Comparison of ENCODE assay signal across 13 mouse cellular contexts in the genomic region with DNA sequence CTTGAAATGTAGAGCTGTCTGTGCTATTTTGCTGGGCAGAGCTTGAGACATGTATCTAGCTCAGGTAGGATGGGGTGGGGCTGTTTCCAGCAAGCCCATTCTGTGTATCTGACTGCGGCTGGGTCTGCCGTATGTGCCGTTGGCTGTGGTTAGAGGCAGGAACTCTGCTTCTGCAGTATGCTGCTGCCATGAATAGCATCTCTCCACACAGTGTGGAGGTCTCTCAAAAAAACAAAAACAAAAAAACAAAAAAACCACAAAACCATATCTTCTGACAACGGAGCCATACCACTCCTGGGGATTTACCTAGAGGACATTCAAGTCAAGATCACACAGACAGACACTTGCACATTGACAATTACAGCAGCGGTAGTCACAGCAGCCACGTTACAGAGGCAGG.
DNase-seq lines count a peak whose midpoint lies in the region; ATAC-seq and TF ChIP-seq lines count a peak whose summit lies in the region.
"Had no signal": no experiment of that assay in that cellular context is flagged by ENCODE, and none has a peak within 500 bp of the region (broad histone marks: within the 10 kb centered on the region; RNA-seq: fewer than 3 reads in every experiment).

No protein-coding gene starts in this region.

- H3K36me3 ChIP-seq in hindbrain, embryonic 14.5 days (replicated peaks; ENCODE audit: control insufficient read depth, insufficient read depth), result no peaks in the 10 kb centered on the region
- 0 out of 2 replicates have a peak, but pooled peaks cover 6% of the 10 kb centered on the region for H3K36me3 ChIP-seq in hindbrain, embryonic 12.5 days
- H3K36me3 ChIP-seq in CH12.LX (replicated peaks in 1 of 2; ENCODE audit: control insufficient read depth in 1 of 2, insufficient read depth in 1 of 2, low read length in 1 of 2), result peaks cover 5 to 76% of the 10 kb centered on the region in 2 experiments

- no peak overlapping the region for H3K27ac ChIP-seq in hindbrain, embryonic 14.5 days
- H3K27ac ChIP-seq in hindbrain, embryonic 12.5 days, result no peak overlapping the region
- H3K27ac ChIP-seq in CH12.LX (ENCODE audit: insufficient read depth, low read depth), result no peak overlapping the region
- no peak overlapping the region for H3K27ac ChIP-seq in left cerebral cortex, adult 2 months

- H3K9ac ChIP-seq in hindbrain, embryonic 14.5 days, result 0 out of 2 replicates have a peak overlapping the region, but pooled peaks have one; percentile 2
- H3K9ac ChIP-seq in hindbrain, embryonic 12.5 days, result no peak overlapping the region
- no peak overlapping the region for H3K9ac ChIP-seq in CH12.LX (ENCODE audit: insufficient read depth, low read depth)

- H3K4me2 ChIP-seq in hindbrain, embryonic 14.5 days (replicated peaks), result no peak overlapping the region
- H3K4me2 ChIP-seq in hindbrain, embryonic 12.5 days (replicated peaks), result no peak overlapping the region
- H3K4me2 ChIP-seq in CH12.LX (ENCODE audit: insufficient read depth, low read depth, poor library complexity, severe bottlenecking), result no peak overlapping the region

- 74% methylated on average over 6 of the region's 6 CpGs for WGBS in hindbrain, embryonic 14.5 days
- WGBS in hindbrain, embryonic 12.5 days, result 84% methylated on average over 6 of the region's 6 CpGs

- H3K4me3 ChIP-seq in hindbrain, embryonic 14.5 days (replicated peaks; ENCODE audit: low read length), result no peak overlapping the region
- H3K4me3 ChIP-seq in hindbrain, embryonic 12.5 days, result no peak overlapping the region
- no peak overlapping the region for H3K4me3 ChIP-seq in CH12.LX (replicated peaks in 1 of 3; ENCODE audit: low read depth in 2 of 3, low read length in 2 of 3, poor library complexity in 1 of 3)
- no peak overlapping the region for H3K4me3 ChIP-seq in left cerebral cortex, adult 2 months
- H3K4me3 ChIP-seq: forebrain, embryonic 10.5 days had no signal

- no peaks in the 10 kb centered on the region for H3K79me2 ChIP-seq in CH12.LX (replicated peaks; ENCODE audit: control insufficient read depth, extremely low read depth, insufficient read depth, poor library complexity, severe bottlenecking)

- no peaks in the 10 kb centered on the region for H3K27me3 ChIP-seq in hindbrain, embryonic 14.5 days (ENCODE audit: control insufficient read depth, insufficient read depth, low read length)
- H3K27me3 ChIP-seq in hindbrain, embryonic 12.5 days, result no peaks in the 10 kb centered on the region
- no peaks in the 10 kb centered on the region for H3K27me3 ChIP-seq in CH12.LX (replicated peaks)

- H3K4me1 ChIP-seq in hindbrain, embryonic 14.5 days (replicated peaks; ENCODE audit: control insufficient read depth, insufficient read depth, low read length), result peaks cover 53% of the 10 kb centered on the region
- peaks cover 64% of the 10 kb centered on the region for H3K4me1 ChIP-seq in hindbrain, embryonic 12.5 days
- H3K4me1 ChIP-seq in CH12.LX (ENCODE audit: control insufficient read depth in 1 of 2, insufficient read depth in 2 of 2), result peaks cover 0 to 28% of the 10 kb centered on the region in 2 experiments; a peak in 2 of 4 replicates

- DNase-seq in hindbrain, embryonic 14.5 days (ENCODE audit: low spot score), result no peak
- DNase-seq in CH12.LX (ENCODE audit: extremely low read depth), result peak; percentile 8
- peak; percentile 62 to 64 for DNase-seq in thymus, postnatal 10 days (ENCODE audit: low spot score in 2 of 2)
- DNase-seq in adrenal gland, postnatal 4 days (ENCODE audit: low spot score in 2 of 2), result no peak
- DNase-seq in left cerebral cortex, postnatal 4 days, result no peak
- DNase-seq in left cerebral cortex, adult 2 months (ENCODE audit: extremely low spot score in 1 of 2, low spot score in 2 of 2), result no peak
- DNase-seq: adrenal gland, postnatal 25 days; kidney, adult 11 months; kidney, postnatal 4 days had no signal

- in situ Hi-C loops in CH12.LX (cut with MboI; ENCODE audit: low pct_ligation_motif_present, low pct_unique_long_range_greater_than_20kb, low sequenced_read_pairs), result no loop called here

- no peak for TF ChIP-seq CTCF in CH12.LX (conservative IDR thresholded peaks at IDR 0.05 in 1 of 2, IDR thresholded peaks at IDR 0.05 in 1 of 2; ENCODE audit: low read depth in 2 of 2, low read length in 2 of 2)
- no peak for TF ChIP-seq CTCF in left cerebral cortex, adult 2 months (IDR thresholded peaks at IDR 0.05)

- no peak for TF ChIP-seq POLR2A in CH12.LX (IDR thresholded peaks at IDR 0.05; ENCODE audit: low read depth, low read length)

- dilution Hi-C loops in CH12.LX (cut with MboI; ENCODE audit: extremely low pct_ligation_motif_present, extremely low pct_unique_long_range_greater_than_20kb, low sequenced_read_pairs), result no loop called here

- TF ChIP-seq EP300 in CH12.LX (IDR thresholded peaks at IDR 0.05; ENCODE audit: low read length), result no peak

- intact Hi-C loops in left cerebral cortex, postnatal 4 days (cut with DNase I), result no loop called here
- intact Hi-C loops in left cerebral cortex, adult 2 months (cut with DNase I), result no loop called here

- no peaks in the 10 kb centered on the region for H3K9me3 ChIP-seq in hindbrain, embryonic 14.5 days (ENCODE audit: control insufficient read depth, low read length)
- H3K9me3 ChIP-seq in hindbrain, embryonic 12.5 days (replicated peaks), result no peaks in the 10 kb centered on the region
- no peaks in the 10 kb centered on the region for H3K9me3 ChIP-seq in CH12.LX (replicated peaks; ENCODE audit: low read length)
- H3K9me3 ChIP-seq: forebrain, embryonic 10.5 days had no signal

- ATAC-seq in hindbrain, embryonic 14.5 days (ENCODE audit: low FRiP score), result no peak
- ATAC-seq in hindbrain, embryonic 12.5 days (ENCODE audit: low FRiP score), result no peak
- ATAC-seq in megakaryocyte, adult 5-6 weeks (ENCODE audit: poor library complexity, severe bottlenecking), result peak; percentile 46
- ATAC-seq: midbrain, embryonic 16.5 days had no signal

- no peak for TF ChIP-seq RAD21 in CH12.LX (IDR thresholded peaks at IDR 0.05; ENCODE audit: low read depth, low read length)

TF ChIP-seq in CH12.LX, 34 proteins besides CTCF, POLR2A, EP300 and RAD21:
- TF ChIP-seq MEF2A (IDR thresholded peaks at IDR 0.05; ENCODE audit: borderline replicate concordance, low read depth, low read length), result no peak
- TF ChIP-seq E2F4 (IDR thresholded peaks at IDR 0.05; ENCODE audit: insufficient replicate concordance, low read depth, low read length), result no peak
- TF ChIP-seq ZMIZ1 (IDR thresholded peaks at IDR 0.05; ENCODE audit: low read depth, low read length), result no peak
- TF ChIP-seq MXI1 (IDR thresholded peaks at IDR 0.05; ENCODE audit: low read depth, low read length), result no peak
- no peak for TF ChIP-seq IRF4 (IDR thresholded peaks at IDR 0.05; ENCODE audit: low read depth, low read length)
- TF ChIP-seq ELF1 (IDR thresholded peaks at IDR 0.05; ENCODE audit: low read depth, low read length), result no peak
- TF ChIP-seq SIN3A (IDR thresholded peaks at IDR 0.05; ENCODE audit: low read length), result no peak
- TF ChIP-seq NRF1 (IDR thresholded peaks at IDR 0.05; ENCODE audit: low read depth, low read length), result no peak
- no peak for TF ChIP-seq CHD1 (IDR thresholded peaks at IDR 0.05; ENCODE audit: low read depth, low read length)
- no peak for TF ChIP-seq POLR2AphosphoS2 (IDR thresholded peaks at IDR 0.05; ENCODE audit: low read depth, low read length)
- TF ChIP-seq UBTF (IDR thresholded peaks at IDR 0.05; ENCODE audit: low read depth, low read length), result no peak
- TF ChIP-seq RCOR1 (conservative IDR thresholded peaks at IDR 0.05; ENCODE audit: low read depth, low read length), result no peak
- TF ChIP-seq MYC (IDR thresholded peaks at IDR 0.05; ENCODE audit: low read depth, low read length), result no peak
- TF ChIP-seq BHLHE40 (IDR thresholded peaks at IDR 0.05; ENCODE audit: low read depth, low read length), result no peak
- no peak for TF ChIP-seq JUN (IDR thresholded peaks at IDR 0.05; ENCODE audit: insufficient read depth, low read depth, low read length)
- TF ChIP-seq NELFE (IDR thresholded peaks at IDR 0.05; ENCODE audit: low read depth, low read length), result no peak
- no peak for TF ChIP-seq ETS1 (conservative IDR thresholded peaks at IDR 0.05; ENCODE audit: low read depth, low read length)
- TF ChIP-seq GABPA (IDR thresholded peaks at IDR 0.05; ENCODE audit: insufficient replicate concordance, low read depth, low read length), result no peak
- TF ChIP-seq USF2 (conservative IDR thresholded peaks at IDR 0.05; ENCODE audit: low read depth, low read length), result no peak
- no peak for TF ChIP-seq TCF12 (IDR thresholded peaks at IDR 0.05; ENCODE audit: low read depth, low read length)

Comparison
In these comparisons a context has a peak if more than half of its experiments do, and no peak if none do; other contexts are left out.
1. DNase-seq: peak in CH12.LX (single experiment) and thymus, postnatal 10 days (2 of 2); none in hindbrain, embryonic 14.5 days (single experiment), adrenal gland, postnatal 4 days (0 of 2), left cerebral cortex, postnatal 4 days (single experiment) and left cerebral cortex, adult 2 months (0 of 2).